Mouse (Mus musculus) forebrain, embryonic 11.5 days (tissue): ENCODE data around the gene Slfn14. TPM values are rescaled to one million over a fixed set of nuclear protein-coding genes. Genes with fewer than 3 reads are reported as not detected.
"Not testable (repeated sequence)": the region's sequence is repeated elsewhere in the genome, so short reads cannot be mapped to it uniquely, and the experiment has no call there.

ENCODE experiments used
- ATAC-seq: fragments of 200-750 bp; cut with Nextera tagmentation; replicated peaks from 2 replicates; pipeline ENCODE4 v1.8.0; 2017; ENCODE audit warnings: moderate TSS enrichment; ENCODE audit not compliant: low FRiP score
- DNase-seq: peaks from one replicate; pipeline ENCODE4 v3.0.0-alpha.2; 2017; ENCODE audit warnings: low spot score
- H3K27ac ChIP-seq: fragments of 300-500 bp; sonication (generic); 2 replicates; pipeline ENCODE4 v1.5.1; 2014; ENCODE audit warnings: low read depth, low read length
- H3K27me3 ChIP-seq: fragments of 300-500 bp; sonication (generic); 2 replicates; pipeline ENCODE4 v1.6.1; 2014; ENCODE audit warnings: mild to moderate bottlenecking, low read length, mixed read lengths; ENCODE audit not compliant: control insufficient read depth, insufficient read depth
- H3K36me3 ChIP-seq: fragments of 300-500 bp; sonication (generic); 2 replicates; pipeline ENCODE4 v1.6.1; 2014; ENCODE audit warnings: mild to moderate bottlenecking, low read length, moderate library complexity, mixed read lengths; ENCODE audit not compliant: control insufficient read depth, insufficient read depth
- H3K4me1 ChIP-seq: fragments of 300-500 bp; sonication (generic); replicated peaks from 2 replicates; pipeline ENCODE4 v1.6.1; 2014; ENCODE audit warnings: low read length, mixed read lengths; ENCODE audit not compliant: control insufficient read depth, insufficient read depth
- H3K4me2 ChIP-seq: fragments of 300-500 bp; sonication (generic); 2 replicates; pipeline ENCODE4 v1.6.1; 2014; ENCODE audit warnings: low read depth, mild to moderate bottlenecking, low read length, moderate library complexity, mixed read lengths; ENCODE audit not compliant: severe bottlenecking
- H3K4me3 ChIP-seq: fragments of 300-500 bp; sonication (generic); 2 replicates; pipeline ENCODE4 v1.5.1; 2014; ENCODE audit warnings: low read depth, low read length
- H3K9ac ChIP-seq: fragments of 300-500 bp; sonication (generic); 2 replicates; pipeline ENCODE4 v1.6.1; 2014; ENCODE audit warnings: low read length
- H3K9me3 ChIP-seq: fragments of 300-500 bp; sonication (generic); 2 replicates; pipeline ENCODE4 v1.6.1; 2016; ENCODE audit warnings: low read length, mixed read lengths; ENCODE audit not compliant: control insufficient read depth
- WGBS: fragments of 180-500 bp; shearing (Covaris S2); extraction: QIAGEN DNeasy Blood & Tissue Kit; methylation state at CpG from one replicate; pipeline ENCODE4 v1.1.7; 2014; 5-methylcytosine and 5-hydroxymethylcytosine counted together
- polyA plus RNA-seq: library from polyadenylated mRNA; unstranded; fragments of >200 nt; fragmentation: Nextera tagmentation; extraction: Ambion mirVana; gene quantifications from 2 replicates; pipeline ENCODE4 v1.2.1, GENCODE M21; 2014

Slfn14 gene
- polyA plus RNA-seq, 1 experiment from 2014 or later = 0.91 TPM

GRCm38 (mm10) chr11:83271951-83272843 lies 14.3 kb downstream of the Slfn14 start:
- no peaks in the 10 kb centered on the region for H3K27me3 ChIP-seq
- DNase-seq = no peak
- H3K4me1 ChIP-seq = no peaks in the 10 kb centered on the region
- no peaks in the 10 kb centered on the region for H3K9me3 ChIP-seq
- no peak overlapping the region for H3K9ac ChIP-seq
- no peaks in the 10 kb centered on the region for H3K36me3 ChIP-seq
- 21% methylated on average over 2 of the region's 2 CpGs for WGBS
- H3K27ac ChIP-seq = 0 out of 2 replicates have a peak overlapping the region, but pooled peaks have one; percentile 46
- no peak overlapping the region for H3K4me3 ChIP-seq
- no peak; the same call in 1 of the 2 replicates for ATAC-seq
- H3K4me2 ChIP-seq = no peak overlapping the region

DNA sequence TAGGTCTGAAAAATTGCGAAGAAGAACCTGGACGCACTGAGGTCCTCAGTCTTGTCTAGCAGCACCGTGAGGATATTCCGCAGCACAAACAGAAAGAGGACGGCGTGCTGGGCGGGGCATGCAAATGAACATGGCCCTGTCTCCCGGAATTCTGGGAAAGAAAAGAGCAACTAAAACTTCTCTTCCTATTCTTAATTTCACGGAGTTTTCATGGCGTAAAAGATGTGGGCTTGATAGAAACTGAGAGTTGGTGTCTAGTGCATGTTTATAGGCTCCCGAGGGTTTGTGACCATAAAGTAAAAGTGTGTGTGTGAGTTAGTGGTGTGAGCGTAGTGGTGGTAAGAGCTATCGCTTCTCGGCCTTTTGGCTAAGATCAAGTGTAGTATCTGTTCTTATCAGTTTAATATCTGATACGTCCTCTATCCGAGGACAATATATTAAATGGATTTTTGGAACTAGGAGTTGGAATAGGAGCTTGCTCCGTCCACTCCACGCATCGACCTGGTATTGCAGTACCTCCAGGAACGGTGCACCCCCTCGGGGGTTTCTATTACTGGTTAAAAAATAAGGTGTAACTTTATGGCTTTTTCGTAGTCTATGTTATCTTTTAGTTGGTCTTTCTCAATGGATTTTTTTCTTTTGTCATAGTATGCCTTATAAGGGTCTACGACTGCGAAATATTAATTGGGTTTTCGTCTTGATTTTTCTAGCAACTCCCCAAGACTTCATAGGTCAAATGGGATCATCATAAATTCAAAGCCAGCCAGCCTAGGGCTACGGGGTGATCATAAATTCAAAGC lies 15.2 kb downstream of the Slfn14 start:
- no peaks in the 10 kb centered on the region for H3K9me3 ChIP-seq
- H3K27ac ChIP-seq = peak overlapping the region; percentile 46; the same call in 1 of the 2 replicates
- peak overlapping the region; percentile 62 for H3K9ac ChIP-seq
- no peaks in the 10 kb centered on the region for H3K36me3 ChIP-seq
- peak overlapping the region; percentile 54 for H3K4me2 ChIP-seq
- DNase-seq (peak; percentile 87), ATAC-seq (peak; percentile 90)
- peak overlapping the region; percentile 34 for H3K4me3 ChIP-seq
- H3K4me1 ChIP-seq = no peaks in the 10 kb centered on the region
- WGBS = under 1% methylated on average over 26 of the region's 26 CpGs
- H3K27me3 ChIP-seq = no peaks in the 10 kb centered on the region

DNA sequence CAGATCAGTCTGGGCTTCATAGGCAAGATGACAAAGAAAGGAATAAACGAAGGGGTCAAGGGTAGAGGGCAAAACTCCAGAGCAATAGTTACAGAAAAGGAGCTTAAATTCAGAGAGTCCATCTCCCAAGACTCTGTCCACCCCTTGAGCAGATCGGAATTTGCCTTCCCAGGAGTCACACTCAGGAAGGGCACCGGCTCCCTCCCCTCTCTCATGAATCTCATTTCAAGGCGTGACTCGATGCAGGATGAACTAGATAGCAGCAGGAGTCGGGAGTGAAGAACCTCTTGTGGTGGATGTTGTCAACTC lies 15.7 kb downstream of the Slfn14 start:
- H3K27ac ChIP-seq = no peak overlapping the region
- under 1% methylated on average over 6 of the region's 6 CpGs for WGBS

GRCm38 (mm10) chr11:83263146-83263545 lies 23.4 kb downstream of the Slfn14 start:
- DNase-seq = no peak
- no peak overlapping the region for H3K9ac ChIP-seq

More for the DNA sequence above, 15.7 kb downstream of the Slfn14 start:
- no peaks in the 10 kb centered on the region for H3K4me1 ChIP-seq
- no peaks in the 10 kb centered on the region for H3K36me3 ChIP-seq
- peak overlapping the region; percentile 34 for H3K4me3 ChIP-seq
- no peaks in the 10 kb centered on the region for H3K27me3 ChIP-seq
- ATAC-seq (peak; percentile 66), DNase-seq (no peak)
- peak overlapping the region; percentile 54 for H3K4me2 ChIP-seq
- no peaks in the 10 kb centered on the region for H3K9me3 ChIP-seq
- H3K9ac ChIP-seq = peak overlapping the region; percentile 62

DNA sequence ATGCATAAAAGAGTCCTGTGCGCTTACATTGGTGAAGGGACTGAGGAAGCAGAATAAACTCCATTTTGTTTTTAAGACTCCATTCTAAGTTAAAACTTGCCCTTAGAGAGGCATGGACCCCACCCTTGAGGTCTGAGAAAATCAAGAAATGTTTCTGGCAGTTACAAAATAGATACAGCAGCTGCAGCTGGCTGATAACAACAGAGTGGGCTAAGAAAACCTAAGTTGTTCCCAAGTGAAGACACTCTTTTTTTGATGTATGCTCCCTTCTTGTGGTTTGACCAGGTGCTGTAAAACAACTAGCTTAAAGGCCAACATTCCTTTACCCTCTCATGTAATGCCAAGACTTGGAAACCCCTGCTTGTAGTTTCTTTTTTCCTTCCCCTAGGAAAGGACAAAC lies 23.9 kb downstream of the Slfn14 start:
- no peak overlapping the region for H3K27ac ChIP-seq
- DNase-seq (no peak), ATAC-seq (no peak)
- H3K4me3 ChIP-seq = no peak overlapping the region
- H3K9me3 ChIP-seq = no peaks in the 10 kb centered on the region
- H3K4me2 ChIP-seq = no peak overlapping the region
- no peaks in the 10 kb centered on the region for H3K36me3 ChIP-seq
- H3K9ac ChIP-seq = no peak overlapping the region
- no peaks in the 10 kb centered on the region for H3K4me1 ChIP-seq
- no peaks in the 10 kb centered on the region for H3K27me3 ChIP-seq
- WGBS = 91% methylated on average over 1 of the region's 1 CpGs

More at GRCm38 (mm10) chr11:83263146-83263545, 23.4 kb downstream of the Slfn14 start:
- Histone ChIP-seq H3K9me3 (no peaks in the 10 kb centered on the region), H3K27me3 (no peaks in the 10 kb centered on the region), H3K4me3 (no peak overlapping the region), H3K4me1 (no peaks in the 10 kb centered on the region), H3K27ac (no peak overlapping the region), H3K4me2 (no peak overlapping the region), H3K36me3 (no peaks in the 10 kb centered on the region)
- WGBS = 60% methylated on average over 3 of the region's 3 CpGs
- ATAC-seq = no peak

DNA sequence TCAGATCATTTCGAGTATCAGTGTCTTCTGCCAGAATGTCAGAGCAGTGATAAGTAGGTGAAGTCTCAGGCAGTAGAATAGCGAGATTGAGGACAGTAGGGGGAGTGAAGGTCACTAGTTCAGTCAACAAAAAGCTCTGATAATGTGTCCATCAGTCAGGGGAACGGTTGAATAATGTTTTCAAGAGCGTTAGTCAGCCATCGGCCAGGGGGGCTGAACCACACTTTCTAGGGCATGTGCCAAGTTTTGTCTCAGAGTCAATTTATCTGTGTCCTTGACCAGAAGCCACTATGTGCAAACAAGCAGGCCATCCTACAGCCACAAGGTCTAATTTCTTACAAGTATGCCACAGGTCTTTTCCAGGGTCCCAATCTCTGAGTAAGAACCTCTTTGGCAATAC lies 29.3 kb downstream of the Slfn14 start:
- not testable (repeated sequence) for H3K27me3 ChIP-seq, ATAC-seq, H3K9me3 ChIP-seq, DNase-seq, H3K4me3 ChIP-seq, H3K27ac ChIP-seq, H3K9ac ChIP-seq, H3K36me3 ChIP-seq, H3K4me1 ChIP-seq, H3K4me2 ChIP-seq
- 80% methylated on average over 5 of the region's 5 CpGs for WGBS

- Histone ChIP-seq H3K4me1 (no peaks in the 10 kb centered on the region), H3K9ac (no peak overlapping the region), H3K9me3 (no peaks in the 10 kb centered on the region), H3K4me3 (no peak overlapping the region), H3K4me2 (no peak overlapping the region), H3K27ac (no peak overlapping the region), H3K36me3 (no peaks in the 10 kb centered on the region), H3K27me3 (no peaks in the 10 kb centered on the region)
- DNase-seq (no peak), ATAC-seq (no peak)
- 30% methylated on average over 2 of the region's 2 CpGs for WGBS
Observed at GRCm38 (mm10) chr11:83239811-83240210, 46.7 kb downstream of the Slfn14 start.

GRCm38 (mm10) chr11:83238389-83238788 lies 48.1 kb downstream of the Slfn14 start:
- H3K4me1 ChIP-seq = no peaks in the 10 kb centered on the region
- no peak overlapping the region for H3K27ac ChIP-seq
- H3K9me3 ChIP-seq = no peaks in the 10 kb centered on the region
- no peaks in the 10 kb centered on the region for H3K36me3 ChIP-seq
- H3K27me3 ChIP-seq = no peaks in the 10 kb centered on the region
- no peak overlapping the region for H3K4me3 ChIP-seq
- DNase-seq (no peak), ATAC-seq (no peak)
- WGBS = 88% methylated on average over 2 of the region's 2 CpGs
- H3K9ac ChIP-seq = no peak overlapping the region
- H3K4me2 ChIP-seq = no peak overlapping the region
